Mouse (Mus musculus): ENCODE measurements around the gene Tbl2.

GRCm38 (mm10) chr5:135186231-135186620, 36.8 kb downstream of the Tbl2 start:
- no peak for TF ChIP-seq CTCF (IDR thresholded peaks at IDR 0.05)
- no peak for TF ChIP-seq EP300 (IDR thresholded peaks at IDR 0.05)
